Mouse (Mus musculus): ENCODE results near the gene Scmh1.

Scmh1 gene

GRCm38 (mm10) chr4:120405806-120406638, 941 bp downstream of the Scmh1 start:
- DNase-seq (ENCODE audit: low spot score): peak; percentile 54

GRCm38 (mm10) chr4:120406639-120407273, 1.7 kb downstream of the Scmh1 start:
- no peak for DNase-seq (ENCODE audit: low spot score)

GRCm38 (mm10) chr4:120418053-120418452, 13.0 kb downstream of the Scmh1 start:
- DNase-seq (ENCODE audit: low spot score): no peak

- no peak for DNase-seq (ENCODE audit: low spot score)
These were observed 15.1 kb downstream of the Scmh1 start for GRCm38 (mm10) chr4:120420193-120420592.

- DNase-seq (ENCODE audit: low spot score): no peak
These were observed 15.6 kb downstream of the Scmh1 start for GRCm38 (mm10) chr4:120420685-120421084.

GRCm38 (mm10) chr4:120430601-120431000, 25.5 kb downstream of the Scmh1 start:
- DNase-seq (ENCODE audit: low spot score): no peak

GRCm38 (mm10) chr4:120432599-120433373, 27.7 kb downstream of the Scmh1 start:
- DNase-seq (ENCODE audit: low spot score): no peak

GRCm38 (mm10) chr4:120461741-120462140, 56.7 kb downstream of the Scmh1 start:
- DNase-seq (ENCODE audit: low spot score): no peak

- DNase-seq (ENCODE audit: low spot score): no peak
These were observed 67.9 kb downstream of the Scmh1 start for GRCm38 (mm10) chr4:120472946-120473345.

GRCm38 (mm10) chr4:120487707-120488106, 82.6 kb downstream of the Scmh1 start:
- DNase-seq (ENCODE audit: low spot score): no peak

GRCm38 (mm10) chr4:120506955-120507354, 101.9 kb downstream of the Scmh1 start:
- DNase-seq (ENCODE audit: low spot score): no peak

GRCm38 (mm10) chr4:120511203-120511602, 106.1 kb downstream of the Scmh1 start:
- no peak for DNase-seq (ENCODE audit: low spot score)

- DNase-seq (ENCODE audit: low spot score): no peak
These were observed 109.3 kb downstream of the Scmh1 start for GRCm38 (mm10) chr4:120514366-120514765.

GRCm38 (mm10) chr4:120516491-120516890, 111.4 kb downstream of the Scmh1 start:
- no peak for DNase-seq (ENCODE audit: low spot score)

GRCm38 (mm10) chr4:120516907-120517306, 111.8 kb downstream of the Scmh1 start:
- no peak for DNase-seq (ENCODE audit: low spot score)

GRCm38 (mm10) chr4:120517335-120517734, 112.3 kb downstream of the Scmh1 start:
- no peak for DNase-seq (ENCODE audit: low spot score)

- DNase-seq (ENCODE audit: low spot score): no peak
These were observed 116.7 kb downstream of the Scmh1 start for GRCm38 (mm10) chr4:120521761-120522160.

- DNase-seq (ENCODE audit: low spot score): no peak
These were observed 117.3 kb downstream of the Scmh1 start for GRCm38 (mm10) chr4:120522351-120522750.

GRCm38 (mm10) chr4:120523092-120523491, 118.0 kb downstream of the Scmh1 start:
- DNase-seq (ENCODE audit: low spot score): no peak

- no peak for DNase-seq (ENCODE audit: low spot score)
These were observed 123.1 kb downstream of the Scmh1 start for GRCm38 (mm10) chr4:120528171-120528570.

- DNase-seq (ENCODE audit: low spot score): no peak
These were observed 126.9 kb downstream of the Scmh1 start, which contains the start of gene Slfnl1 for GRCm38 (mm10) chr4:120531986-120532385. Gene Slfnl1, plus strand, starts transcription at chr4:120532231.

- DNase-seq (ENCODE audit: low spot score): no peak
These were observed 133.6 kb downstream of the Scmh1 start for GRCm38 (mm10) chr4:120538664-120539063.

- DNase-seq (ENCODE audit: low spot score): no peak
These were observed 139.8 kb downstream of the Scmh1 start for GRCm38 (mm10) chr4:120544896-120545295.
